Mouse (Mus musculus): ENCODE data around the gene Kmo. TPM values are rescaled to one million over a fixed set of nuclear protein-coding genes. Genes with fewer than 3 reads are reported as not detected.

The Kmo gene
- 0.72 and 1.0 TPM in 2 replicates for polyA plus RNA-seq (2012; rRNA removed)

- no peaks in the 10 kb centered on the region for H3K36me3 ChIP-seq (ENCODE audit: control insufficient read depth, insufficient read depth, low read length)
Observed at GRCm38 (mm10) chr1:175619814-175620431, at the start of gene Kmo. Kmo (plus strand) TSS chr1:175620381.

GRCm38 (mm10) chr1:175574129-175574528, 46.1 kb upstream of the Kmo start:
- Histone ChIP-seq H3K27ac (ENCODE audit: control insufficient read depth, insufficient read depth, low read depth, low read length) (no peak overlapping the region), H3K36me3 (ENCODE audit: control insufficient read depth, insufficient read depth, low read length) (no peaks in the 10 kb centered on the region), H3K4me1 (ENCODE audit: control insufficient read depth, insufficient read depth, low read length) (no peaks in the 10 kb centered on the region), H3K4me3 (ENCODE audit: control insufficient read depth, low read depth, low read length) (no peak overlapping the region), H3K27me3 (ENCODE audit: control insufficient read depth, insufficient read depth, low read length) (no peaks in the 10 kb centered on the region)
- TF ChIP-seq CTCF (IDR thresholded peaks at IDR 0.05; ENCODE audit: control insufficient read depth, insufficient read depth, insufficient replicate concordance, low read depth, low read length) (no peak), POLR2A (IDR thresholded peaks at IDR 0.05; ENCODE audit: control insufficient read depth, low read depth, low read length) (no peak)

More at GRCm38 (mm10) chr1:175619814-175620431, at the start of gene Kmo:
- Histone ChIP-seq H3K4me1 (ENCODE audit: control insufficient read depth, insufficient read depth, low read length) (no peaks in the 10 kb centered on the region), H3K27ac (ENCODE audit: control insufficient read depth, insufficient read depth, low read depth, low read length) (no peak within 1 kb of the TSS), H3K4me3 (ENCODE audit: control insufficient read depth, low read depth, low read length) (peak within 1 kb of the TSS; percentile 27), H3K27me3 (ENCODE audit: control insufficient read depth, insufficient read depth, low read length) (no peaks in the 10 kb centered on the region)
- TF ChIP-seq POLR2A (IDR thresholded peaks at IDR 0.05; ENCODE audit: control insufficient read depth, low read depth, low read length) (no peak), CTCF (IDR thresholded peaks at IDR 0.05; ENCODE audit: control insufficient read depth, insufficient read depth, insufficient replicate concordance, low read depth, low read length) (no peak)

- Histone ChIP-seq H3K4me3 (ENCODE audit: control insufficient read depth, low read depth, low read length) (no peak overlapping the region), H3K27ac (ENCODE audit: control insufficient read depth, insufficient read depth, low read depth, low read length) (no peak overlapping the region), H3K27me3 (ENCODE audit: control insufficient read depth, insufficient read depth, low read length) (no peaks in the 10 kb centered on the region), H3K36me3 (ENCODE audit: control insufficient read depth, insufficient read depth, low read length) (no peaks in the 10 kb centered on the region), H3K4me1 (ENCODE audit: control insufficient read depth, insufficient read depth, low read length) (no peaks in the 10 kb centered on the region)
- no peak for TF ChIP-seq POLR2A (IDR thresholded peaks at IDR 0.05; ENCODE audit: control insufficient read depth, low read depth, low read length)
- TF ChIP-seq CTCF (IDR thresholded peaks at IDR 0.05; ENCODE audit: control insufficient read depth, insufficient read depth, insufficient replicate concordance, low read depth, low read length): no peak
Observed at GRCm38 (mm10) chr1:175578425-175579096, 41.6 kb upstream of the Kmo start.

- no peak for TF ChIP-seq CTCF (IDR thresholded peaks at IDR 0.05; ENCODE audit: control insufficient read depth, insufficient read depth, insufficient replicate concordance, low read depth, low read length)
- no peak for TF ChIP-seq POLR2A (IDR thresholded peaks at IDR 0.05; ENCODE audit: control insufficient read depth, low read depth, low read length)
- Histone ChIP-seq H3K4me3 (ENCODE audit: control insufficient read depth, low read depth, low read length) (no peak overlapping the region), H3K4me1 (ENCODE audit: control insufficient read depth, insufficient read depth, low read length) (no peaks in the 10 kb centered on the region), H3K27me3 (ENCODE audit: control insufficient read depth, insufficient read depth, low read length) (no peaks in the 10 kb centered on the region), H3K36me3 (ENCODE audit: control insufficient read depth, insufficient read depth, low read length) (no peaks in the 10 kb centered on the region), H3K27ac (ENCODE audit: control insufficient read depth, insufficient read depth, low read depth, low read length) (no peak overlapping the region)
Observed at GRCm38 (mm10) chr1:175579598-175580235, 40.5 kb upstream of the Kmo start.

- Histone ChIP-seq H3K4me3 (ENCODE audit: control insufficient read depth, low read depth, low read length) (no peak overlapping the region), H3K27ac (ENCODE audit: control insufficient read depth, insufficient read depth, low read depth, low read length) (no peak overlapping the region), H3K36me3 (ENCODE audit: control insufficient read depth, insufficient read depth, low read length) (no peaks in the 10 kb centered on the region), H3K27me3 (ENCODE audit: control insufficient read depth, insufficient read depth, low read length) (no peaks in the 10 kb centered on the region), H3K4me1 (ENCODE audit: control insufficient read depth, insufficient read depth, low read length) (no peaks in the 10 kb centered on the region)
- TF ChIP-seq POLR2A (IDR thresholded peaks at IDR 0.05; ENCODE audit: control insufficient read depth, low read depth, low read length) (no peak), CTCF (IDR thresholded peaks at IDR 0.05; ENCODE audit: control insufficient read depth, insufficient read depth, insufficient replicate concordance, low read depth, low read length) (no peak)
Observed at GRCm38 (mm10) chr1:175580346-175580745, 39.8 kb upstream of the Kmo start.

- no peak for TF ChIP-seq POLR2A (IDR thresholded peaks at IDR 0.05; ENCODE audit: control insufficient read depth, low read depth, low read length)
- TF ChIP-seq CTCF (IDR thresholded peaks at IDR 0.05; ENCODE audit: control insufficient read depth, insufficient read depth, insufficient replicate concordance, low read depth, low read length): no peak
Observed at GRCm38 (mm10) chr1:175582799-175583198, 37.4 kb upstream of the Kmo start.

GRCm38 (mm10) chr1:175585267-175585666, 34.9 kb upstream of the Kmo start:
- Histone ChIP-seq H3K27me3 (ENCODE audit: control insufficient read depth, insufficient read depth, low read length) (no peaks in the 10 kb centered on the region), H3K4me1 (ENCODE audit: control insufficient read depth, insufficient read depth, low read length) (no peaks in the 10 kb centered on the region), H3K27ac (ENCODE audit: control insufficient read depth, insufficient read depth, low read depth, low read length) (no peak overlapping the region), H3K36me3 (ENCODE audit: control insufficient read depth, insufficient read depth, low read length) (no peaks in the 10 kb centered on the region), H3K4me3 (ENCODE audit: control insufficient read depth, low read depth, low read length) (no peak overlapping the region)
- TF ChIP-seq CTCF (IDR thresholded peaks at IDR 0.05; ENCODE audit: control insufficient read depth, insufficient read depth, insufficient replicate concordance, low read depth, low read length) (no peak), POLR2A (IDR thresholded peaks at IDR 0.05; ENCODE audit: control insufficient read depth, low read depth, low read length) (no peak)

More at GRCm38 (mm10) chr1:175582799-175583198, 37.4 kb upstream of the Kmo start:
- no peaks in the 10 kb centered on the region for H3K4me1 ChIP-seq (ENCODE audit: control insufficient read depth, insufficient read depth, low read length)
- H3K27me3 ChIP-seq (ENCODE audit: control insufficient read depth, insufficient read depth, low read length): no peaks in the 10 kb centered on the region
- no peaks in the 10 kb centered on the region for H3K36me3 ChIP-seq (ENCODE audit: control insufficient read depth, insufficient read depth, low read length)
- H3K27ac ChIP-seq (ENCODE audit: control insufficient read depth, insufficient read depth, low read depth, low read length): no peak overlapping the region
- no peak overlapping the region for H3K4me3 ChIP-seq (ENCODE audit: control insufficient read depth, low read depth, low read length)
